Mouse (Mus musculus): ENCODE results near the gene St5.

DNA sequence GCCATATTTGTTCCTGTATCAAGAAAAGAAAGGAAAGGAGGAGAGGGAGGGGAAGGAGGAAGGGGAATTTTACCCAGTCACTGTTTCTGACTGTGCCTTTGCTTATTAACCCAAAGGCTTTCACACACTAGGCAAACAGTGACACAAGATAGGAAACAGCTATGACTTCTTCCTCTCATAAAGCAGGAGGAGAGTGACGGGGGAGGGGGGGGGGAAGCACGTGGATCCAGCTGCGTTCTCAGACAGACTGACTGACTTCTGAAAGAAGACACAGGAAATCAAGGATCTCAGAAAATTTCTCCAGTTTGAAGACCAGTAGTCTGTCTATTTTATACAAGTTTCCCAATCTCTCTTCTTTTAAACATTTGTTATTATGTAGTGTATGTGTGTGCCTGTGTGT, 56.8 kb downstream of the St5 start:
- TF ChIP-seq CTCF (IDR thresholded peaks at IDR 0.05; ENCODE audit: borderline replicate concordance, insufficient read depth, low read depth, low read length): no peak
- no peak for TF ChIP-seq POLR2A (IDR thresholded peaks at IDR 0.05; ENCODE audit: borderline replicate concordance, insufficient read depth, low read length)

Data from cerebellum, adult 2 months (tissue).